Mouse (Mus musculus) bone marrow, adult 2 months (tissue): Measurements from ENCODE around the gene Gm11559.

Experiments used
- CTCF ChIP-seq: fragments of 200-500 bp; IDR thresholded peaks from 2 replicates; pipeline ENCODE4 v1.5.1; 2011; ENCODE audit warnings: low read length, control low read depth; ENCODE audit not compliant: control insufficient read depth, insufficient read depth
- POLR2A ChIP-seq: fragments of 200-500 bp; IDR thresholded peaks from 2 replicates; pipeline ENCODE4 v1.6.1; 2011; ENCODE audit warnings: low read depth, mild to moderate bottlenecking, control low read depth, low read length, borderline replicate concordance; ENCODE audit not compliant: control insufficient read depth

GRCm38 (mm10) chr11:99854121-99854520 lies 10.2 kb upstream of the Gm11559 start:
- no peak for TF ChIP-seq POLR2A
- no peak for TF ChIP-seq CTCF
